Mouse (Mus musculus): ENCODE results near the gene Nr2f1. TPM values are rescaled to one million over a fixed set of nuclear protein-coding genes. Genes with fewer than 3 reads are reported as not detected.
"Not testable (repeated sequence)": the region's sequence is repeated elsewhere in the genome, so short reads cannot be mapped to it uniquely, and the experiment has no call there.

Nr2f1 gene
- polyA plus RNA-seq (2012; rRNA removed), result 0.14 and 0.69 TPM in 2 replicates

DNA sequence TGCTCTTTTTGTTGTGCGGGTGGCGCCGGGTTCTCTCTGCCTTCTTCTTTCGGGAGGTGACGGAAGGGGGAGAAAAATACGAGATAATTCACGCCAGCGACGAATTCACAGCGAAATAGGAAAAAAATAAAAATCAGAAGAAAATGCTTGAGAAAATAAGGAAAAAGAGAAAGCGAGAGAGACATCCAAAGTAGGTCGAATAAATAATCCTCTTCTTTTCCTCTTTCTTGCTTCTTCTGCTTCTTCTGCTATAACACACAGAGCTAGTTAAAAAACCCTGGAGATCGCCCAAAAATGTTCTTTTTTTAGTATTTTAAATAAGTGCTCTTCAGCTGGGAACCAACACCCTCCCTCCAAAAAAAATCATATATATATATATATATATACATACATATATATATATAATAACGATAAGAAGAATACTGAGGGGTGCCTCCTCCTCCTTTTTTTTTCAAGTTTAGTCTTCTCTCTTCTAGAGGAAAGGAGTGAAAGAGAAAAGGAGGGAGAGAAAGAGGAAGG, at the start of gene Nr2f1:
Nr2f1 (minus strand) TSS at position 116 of the 519 bp plus-strand sequence.
- Histone ChIP-seq H3K36me3 (ENCODE audit: control insufficient read depth, insufficient read depth, low read length) (no peaks in the 10 kb centered on the region), H3K4me1 (ENCODE audit: control insufficient read depth, insufficient read depth, low read length) (peaks cover 6% of the 10 kb centered on the region), H3K4me3 (ENCODE audit: control insufficient read depth, low read depth, low read length) (peak within 1 kb of the TSS; percentile 36), H3K27me3 (ENCODE audit: control insufficient read depth, insufficient read depth, low read length) (no peaks in the 10 kb centered on the region; the same call in none of the 2 replicates), H3K27ac (ENCODE audit: control insufficient read depth, insufficient read depth, low read depth, low read length) (no peak within 1 kb of the TSS)
- TF ChIP-seq POLR2A (IDR thresholded peaks at IDR 0.05; ENCODE audit: control insufficient read depth, low read depth, low read length) (no peak), CTCF (IDR thresholded peaks at IDR 0.05; ENCODE audit: control insufficient read depth, insufficient read depth, insufficient replicate concordance, low read depth, low read length) (no peak)

DNA sequence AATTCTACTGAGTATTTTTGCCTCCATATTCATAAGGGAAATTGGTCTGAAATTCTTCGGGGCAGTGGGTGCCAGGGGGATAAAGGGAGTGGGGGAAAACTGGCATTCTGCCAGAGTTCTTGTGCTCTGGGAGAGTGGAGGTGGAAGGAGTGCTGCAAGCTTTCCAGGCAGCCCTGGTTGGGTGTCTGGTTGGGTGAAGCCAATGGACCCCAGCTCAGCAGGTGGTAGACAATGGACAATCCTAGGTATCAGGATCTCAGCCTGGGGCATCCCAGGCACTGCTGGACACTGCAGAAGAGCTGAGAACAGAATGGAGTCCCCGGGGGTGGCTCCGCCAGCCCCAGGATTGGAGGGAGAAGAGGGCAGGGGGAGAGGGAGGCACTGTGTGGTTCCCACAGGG, 22.1 kb upstream of the Nr2f1 start:
- Histone ChIP-seq H3K4me1 (ENCODE audit: control insufficient read depth, insufficient read depth, low read length) (no peaks in the 10 kb centered on the region), H3K27me3 (ENCODE audit: control insufficient read depth, insufficient read depth, low read length) (no peaks in the 10 kb centered on the region), H3K36me3 (ENCODE audit: control insufficient read depth, insufficient read depth, low read length) (no peaks in the 10 kb centered on the region), H3K27ac (ENCODE audit: control insufficient read depth, insufficient read depth, low read depth, low read length) (no peak overlapping the region), H3K4me3 (ENCODE audit: control insufficient read depth, low read depth, low read length) (no peak overlapping the region)
- TF ChIP-seq POLR2A (IDR thresholded peaks at IDR 0.05; ENCODE audit: control insufficient read depth, low read depth, low read length) (no peak), CTCF (IDR thresholded peaks at IDR 0.05; ENCODE audit: control insufficient read depth, insufficient read depth, insufficient replicate concordance, low read depth, low read length) (no peak)

- not testable (repeated sequence) for H3K36me3 ChIP-seq (ENCODE audit: control insufficient read depth, insufficient read depth, low read length); H3K4me1 ChIP-seq (ENCODE audit: control insufficient read depth, insufficient read depth, low read length); H3K27ac ChIP-seq (ENCODE audit: control insufficient read depth, insufficient read depth, low read depth, low read length); H3K4me3 ChIP-seq (ENCODE audit: control insufficient read depth, low read depth, low read length); H3K27me3 ChIP-seq (ENCODE audit: control insufficient read depth, insufficient read depth, low read length)
These were observed 20.7 kb upstream of the Nr2f1 start for GRCm38 (mm10) chr13:78220238-78220637.

- H3K27ac ChIP-seq (ENCODE audit: control insufficient read depth, insufficient read depth, low read depth, low read length), result no peak overlapping the region
- TF ChIP-seq CTCF (IDR thresholded peaks at IDR 0.05; ENCODE audit: control insufficient read depth, insufficient read depth, insufficient replicate concordance, low read depth, low read length) (no peak), POLR2A (IDR thresholded peaks at IDR 0.05; ENCODE audit: control insufficient read depth, low read depth, low read length) (no peak)
- no peak overlapping the region for H3K4me3 ChIP-seq (ENCODE audit: control insufficient read depth, low read depth, low read length)
These were observed 15.7 kb upstream of the Nr2f1 start for GRCm38 (mm10) chr13:78215223-78215622.

GRCm38 (mm10) chr13:78213155-78213554, 13.6 kb upstream of the Nr2f1 start:
- H3K36me3 ChIP-seq (ENCODE audit: control insufficient read depth, insufficient read depth, low read length), result no peaks in the 10 kb centered on the region
- H3K4me3 ChIP-seq (ENCODE audit: control insufficient read depth, low read depth, low read length), result no peak overlapping the region
- H3K27me3 ChIP-seq (ENCODE audit: control insufficient read depth, insufficient read depth, low read length), result no peaks in the 10 kb centered on the region
- H3K4me1 ChIP-seq (ENCODE audit: control insufficient read depth, insufficient read depth, low read length), result peaks cover 8% of the 10 kb centered on the region
- no peak for TF ChIP-seq CTCF (IDR thresholded peaks at IDR 0.05; ENCODE audit: control insufficient read depth, insufficient read depth, insufficient replicate concordance, low read depth, low read length)
- TF ChIP-seq POLR2A (IDR thresholded peaks at IDR 0.05; ENCODE audit: control insufficient read depth, low read depth, low read length), result no peak
- no peak overlapping the region for H3K27ac ChIP-seq (ENCODE audit: control insufficient read depth, insufficient read depth, low read depth, low read length)

More at GRCm38 (mm10) chr13:78215223-78215622, 15.7 kb upstream of the Nr2f1 start:
- Histone ChIP-seq H3K4me1 (ENCODE audit: control insufficient read depth, insufficient read depth, low read length) (peaks cover 7% of the 10 kb centered on the region), H3K36me3 (ENCODE audit: control insufficient read depth, insufficient read depth, low read length) (no peaks in the 10 kb centered on the region), H3K27me3 (ENCODE audit: control insufficient read depth, insufficient read depth, low read length) (no peaks in the 10 kb centered on the region)

DNA sequence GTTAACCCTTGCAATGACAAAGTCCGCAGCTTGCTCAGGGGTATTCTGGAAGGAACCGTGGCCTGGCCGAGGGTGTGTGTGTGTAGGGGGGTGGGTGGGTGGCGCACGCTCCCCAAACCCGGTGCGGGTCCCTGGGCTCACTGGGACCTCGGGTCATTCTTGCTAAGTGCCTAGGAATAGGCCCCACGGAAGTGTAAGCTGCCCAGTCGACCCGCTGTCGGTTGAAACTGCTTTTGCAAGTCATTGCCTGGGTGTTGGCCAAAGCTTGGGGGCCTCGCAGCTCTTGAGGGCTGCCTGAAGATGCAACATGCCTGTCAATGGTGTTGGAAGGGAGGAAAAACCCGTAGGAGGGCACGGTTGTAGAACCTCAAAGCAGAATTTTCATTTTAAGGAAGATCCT, 12.6 kb upstream of the Nr2f1 start:
- H3K27me3 ChIP-seq (ENCODE audit: control insufficient read depth, insufficient read depth, low read length), result no peaks in the 10 kb centered on the region
- H3K4me3 ChIP-seq (ENCODE audit: control insufficient read depth, low read depth, low read length), result no peak overlapping the region
- TF ChIP-seq CTCF (IDR thresholded peaks at IDR 0.05; ENCODE audit: control insufficient read depth, insufficient read depth, insufficient replicate concordance, low read depth, low read length) (no peak), POLR2A (IDR thresholded peaks at IDR 0.05; ENCODE audit: control insufficient read depth, low read depth, low read length) (no peak)
- no peaks in the 10 kb centered on the region for H3K36me3 ChIP-seq (ENCODE audit: control insufficient read depth, insufficient read depth, low read length)
- H3K4me1 ChIP-seq (ENCODE audit: control insufficient read depth, insufficient read depth, low read length), result peaks cover 8% of the 10 kb centered on the region
- no peak overlapping the region for H3K27ac ChIP-seq (ENCODE audit: control insufficient read depth, insufficient read depth, low read depth, low read length)

DNA sequence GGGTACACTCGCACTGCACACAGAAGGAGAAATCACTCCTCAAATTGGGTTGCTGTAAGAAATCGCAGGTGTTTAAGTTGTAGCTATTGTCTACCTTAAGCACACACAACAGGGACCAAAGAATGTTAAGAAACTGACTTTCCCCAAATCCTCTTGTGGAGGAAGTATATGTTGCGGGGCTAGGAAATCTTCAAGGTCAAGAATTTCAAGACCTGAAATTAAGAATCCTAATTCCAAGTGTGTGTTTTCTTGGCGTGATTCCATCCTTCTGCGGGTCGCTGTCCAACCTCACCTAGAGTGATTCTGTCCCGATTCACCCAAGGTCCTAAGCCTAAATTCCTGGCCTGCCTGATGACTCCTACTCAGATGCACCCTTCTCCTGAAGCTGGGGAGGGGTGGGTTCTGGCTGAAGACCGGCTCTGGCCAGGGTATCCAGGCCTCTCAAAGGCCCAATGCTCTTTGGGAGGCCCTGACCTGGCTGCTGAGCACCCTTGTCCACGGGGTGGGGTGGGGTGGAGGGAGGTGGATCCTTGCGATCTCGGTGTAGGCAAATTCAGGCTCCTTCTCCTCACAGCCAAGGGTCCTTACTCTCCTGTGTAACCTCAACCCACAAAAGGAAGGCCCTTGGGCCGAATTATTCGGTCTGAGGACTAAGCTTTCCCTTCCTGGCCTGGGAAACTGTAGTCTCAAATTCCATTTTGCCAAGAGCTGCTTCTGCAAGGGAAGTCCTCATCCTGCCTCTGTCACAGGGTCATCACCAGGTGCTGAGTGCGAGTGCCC, 11.9 kb upstream of the Nr2f1 start:
- H3K4me1 ChIP-seq (ENCODE audit: control insufficient read depth, insufficient read depth, low read length), result peaks cover 8% of the 10 kb centered on the region
- no peaks in the 10 kb centered on the region for H3K27me3 ChIP-seq (ENCODE audit: control insufficient read depth, insufficient read depth, low read length)
- no peak overlapping the region for H3K4me3 ChIP-seq (ENCODE audit: control insufficient read depth, low read depth, low read length)
- no peak overlapping the region for H3K27ac ChIP-seq (ENCODE audit: control insufficient read depth, insufficient read depth, low read depth, low read length)
- TF ChIP-seq CTCF (IDR thresholded peaks at IDR 0.05; ENCODE audit: control insufficient read depth, insufficient read depth, insufficient replicate concordance, low read depth, low read length) (no peak), POLR2A (IDR thresholded peaks at IDR 0.05; ENCODE audit: control insufficient read depth, low read depth, low read length) (no peak)
- H3K36me3 ChIP-seq (ENCODE audit: control insufficient read depth, insufficient read depth, low read length), result no peaks in the 10 kb centered on the region

All from testis, adult 2 months (tissue).